Mouse (Mus musculus) kidney, adult 2 months (tissue): ENCODE measurements around the gene Gngt2. TPM values are rescaled to one million over a fixed set of nuclear protein-coding genes. Genes with fewer than 3 reads are reported as not detected.

ENCODE experiments used
- DNase-seq: peaks from one replicate; pipeline ENCODE4 v3.0.0; 2021
- H3K27ac ChIP-seq: fragments of 200-500 bp; 2 replicates; pipeline ENCODE4 v1.5.1; 2012; ENCODE audit warnings: low read depth, low read length, control low read depth, inconsistent platforms; ENCODE audit not compliant: insufficient read depth
- H3K27me3 ChIP-seq: fragments of 200-500 bp; replicated peaks from 2 replicates; pipeline ENCODE4 v1.6.1; 2012; ENCODE audit warnings: mild to moderate bottlenecking, moderate library complexity, low read length, inconsistent platforms; ENCODE audit not compliant: control insufficient read depth, insufficient read depth
- H3K36me3 ChIP-seq: fragments of 200-500 bp; 2 replicates; pipeline ENCODE4 v1.6.1; 2012; ENCODE audit warnings: mild to moderate bottlenecking, moderate library complexity, low read length, inconsistent platforms; ENCODE audit not compliant: control insufficient read depth, insufficient read depth
- H3K4me1 ChIP-seq: fragments of 200-500 bp; 2 replicates; pipeline ENCODE4 v1.6.1; 2011; ENCODE audit warnings: low read length; ENCODE audit not compliant: control insufficient read depth, insufficient read depth
- H3K4me3 ChIP-seq: fragments of 200-500 bp; 2 replicates; pipeline ENCODE4 v1.5.1; 2011; ENCODE audit warnings: mild to moderate bottlenecking, low read depth, low read length, control low read depth; ENCODE audit not compliant: insufficient read depth
- CTCF ChIP-seq: fragments of 200-500 bp; conservative IDR thresholded peaks from 2 replicates; pipeline ENCODE4 v1.5.1; 2011; ENCODE audit warnings: low read depth, mild to moderate bottlenecking, control low read depth, low read length, moderate library complexity, mixed read lengths; ENCODE audit not compliant: insufficient read depth, insufficient read length
- POLR2A ChIP-seq: fragments of 200-500 bp; IDR thresholded peaks from one replicate; pipeline ENCODE4 v1.6.1; 2011; ENCODE audit warnings: low read depth, low read length, control low read depth
- WGBS: fragments of 180-500 bp; shearing (Covaris S2); methylation state at CpG from one replicate; pipeline ENCODE4 v1.1.7; 2018; 5-methylcytosine and 5-hydroxymethylcytosine counted together
- polyA plus RNA-seq: library from polyadenylated mRNA; depleted of rRNA; stranded (reverse); fragments of >200 nt; gene quantifications from 2 replicates; pipeline ENCODE4 v1.2.3, GENCODE M21; 2012

Gene Gngt2
- polyA plus RNA-seq, 1 experiment, result 10.3 TPM

- TF ChIP-seq POLR2A (no peak), CTCF (no peak)
- peak; percentile 48 for DNase-seq
Measured at GRCm38 (mm10) chr11:95834742-95835710, 2.0 kb upstream of the Gngt2 start.

GRCm38 (mm10) chr11:95835832-95836231 lies 1.2 kb upstream of the Gngt2 start:
- TF ChIP-seq POLR2A (no peak), CTCF (no peak)
- H3K4me1 ChIP-seq, result peaks cover 7% of the 10 kb centered on the region; the same call in 1 of the 2 replicates
- 51% methylated on average over 6 of the region's 6 CpGs for WGBS
- H3K36me3 ChIP-seq, result no peaks in the 10 kb centered on the region
- no peak for DNase-seq
- H3K27ac ChIP-seq, result peak overlapping the region; percentile 65
- no peaks in the 10 kb centered on the region for H3K27me3 ChIP-seq
- no peak overlapping the region for H3K4me3 ChIP-seq

More at GRCm38 (mm10) chr11:95834742-95835710, 2.0 kb upstream of the Gngt2 start:
- Histone ChIP-seq H3K4me3 (no peak overlapping the region), H3K36me3 (no peaks in the 10 kb centered on the region), H3K27ac (peak overlapping the region; percentile 65), H3K4me1 (peaks cover 7% of the 10 kb centered on the region; the same call in 1 of the 2 replicates), H3K27me3 (no peaks in the 10 kb centered on the region)
- WGBS, result 34% methylated on average over 15 of the region's 15 CpGs

GRCm38 (mm10) chr11:95836433-95836832 lies 583 bp upstream of the Gngt2 start:
- Histone ChIP-seq H3K4me3 (no peak overlapping the region), H3K36me3 (no peaks in the 10 kb centered on the region), H3K27ac (peak overlapping the region; percentile 65), H3K27me3 (no peaks in the 10 kb centered on the region), H3K4me1 (peaks cover 3% of the 10 kb centered on the region; the same call in 1 of the 2 replicates)
- DNase-seq, result peak; percentile 70
- 26% methylated on average over 6 of the region's 6 CpGs for WGBS
- no peak for TF ChIP-seq CTCF
- TF ChIP-seq POLR2A, result no peak

- H3K4me1 ChIP-seq, result peaks cover 3% of the 10 kb centered on the region; the same call in 1 of the 2 replicates
- H3K27me3 ChIP-seq, result no peaks in the 10 kb centered on the region
- 71% methylated on average over 4 of the region's 4 CpGs for WGBS
- no peak for DNase-seq
- peak overlapping the region; percentile 21 for H3K27ac ChIP-seq
- TF ChIP-seq POLR2A, result no peak
- H3K36me3 ChIP-seq, result no peaks in the 10 kb centered on the region
- H3K4me3 ChIP-seq, result no peak overlapping the region
Measured at GRCm38 (mm10) chr11:95838598-95838997, 1.6 kb downstream of the Gngt2 start.

GRCm38 (mm10) chr11:95838999-95839868 lies 2.2 kb downstream of the Gngt2 start:
- no peak overlapping the region for H3K4me3 ChIP-seq

GRCm38 (mm10) chr11:95840694-95841497 lies 3.9 kb downstream of the Gngt2 start:
- Histone ChIP-seq H3K4me1 (peaks cover 3% of the 10 kb centered on the region; the same call in 1 of the 2 replicates), H3K27ac (peak overlapping the region; percentile 88), H3K27me3 (no peaks in the 10 kb centered on the region), H3K36me3 (no peaks in the 10 kb centered on the region), H3K4me3 (peak overlapping the region; percentile 62)
- 69% methylated on average over 5 of the region's 5 CpGs for WGBS
- no peak for TF ChIP-seq POLR2A
- no peak for DNase-seq

More at GRCm38 (mm10) chr11:95838999-95839868, 2.2 kb downstream of the Gngt2 start:
- no peaks in the 10 kb centered on the region for H3K27me3 ChIP-seq
- WGBS, result 65% methylated on average over 8 of the region's 8 CpGs
- no peaks in the 10 kb centered on the region for H3K36me3 ChIP-seq
- TF ChIP-seq CTCF (no peak), POLR2A (no peak)
- peak; percentile 18 for DNase-seq
- no peak overlapping the region; the same call in 1 of the 2 replicates for H3K27ac ChIP-seq
- H3K4me1 ChIP-seq, result peaks cover 3% of the 10 kb centered on the region; the same call in 1 of the 2 replicates
